Mouse (Mus musculus) left cerebral cortex, adult 2 months (tissue): ENCODE measurements around the gene Mccc1. TPM values are rescaled to one million over a fixed set of nuclear protein-coding genes. Genes with fewer than 3 reads are reported as not detected.
A peak's percentile ranks its signal among the peaks of the same experiment; 100 is the strongest.

ENCODE experiments used
- DNase-seq, 2 experiments: peaks; one replicate each; pipeline ENCODE4 v3.0.0; 2021 to 2022; ENCODE audit warnings: low spot score in 2 of 2, mixed read lengths in 1 of 2; ENCODE audit errors: extremely low spot score in 1 of 2
- H3K27ac ChIP-seq: fragments of 200-600 bp; 2 replicates; pipeline ENCODE4 v1.8.1; 2022
- H3K4me3 ChIP-seq: fragments of 200-600 bp; 2 replicates; pipeline ENCODE4 v1.8.1; 2022
- CTCF ChIP-seq: fragments of 200-600 bp; IDR thresholded peaks from 2 replicates; pipeline ENCODE4 v1.8.1; 2022; ENCODE audit warnings: antibody characterized with exemption, mild to moderate bottlenecking, moderate library complexity
- intact Hi-C: fragments of 180-260 bp; cut with DNase I; formaldehyde crosslinking; loops from one replicate; pipeline ENCODE4 v1.15.1; 2025
- total RNA-seq, 2 experiments: library from RNA; stranded (reverse); gene quantifications; 2 replicates each; pipeline ENCODE4 v1.2.3; 2021

Mccc1 gene
- total RNA-seq, 2 experiments from 2014 or later, result 35.4 to 43.6 TPM

- H3K4me3 ChIP-seq, result peak overlapping the region; percentile 85
- intact Hi-C loops, result loop anchor here (2.0 kb wide), 1 partner anchor 69 kb away; the partner anchor contains the start of gene Mccc1
- peak; percentile 40 to 46 for DNase-seq
- no peak for TF ChIP-seq CTCF
- H3K27ac ChIP-seq, result peak overlapping the region; percentile 65
These were observed 68.4 kb downstream of the Mccc1 start for GRCm38 (mm10) chr3:35931896-35932727.

- DNase-seq, result no peak
- peak overlapping the region; percentile 85 for H3K4me3 ChIP-seq
- intact Hi-C loops, result no loop called here
- no peak for TF ChIP-seq CTCF
- no peak overlapping the region for H3K27ac ChIP-seq
These were observed 69.1 kb downstream of the Mccc1 start for GRCm38 (mm10) chr3:35931359-35931758.

GRCm38 (mm10) chr3:35929831-35930230, 70.6 kb downstream of the Mccc1 start:
- TF ChIP-seq CTCF, result no peak
- H3K27ac ChIP-seq, result no peak overlapping the region
- intact Hi-C loops, result no loop called here
- no peak overlapping the region for H3K4me3 ChIP-seq
- no peak for DNase-seq

GRCm38 (mm10) chr3:35929406-35929805, 71.1 kb downstream of the Mccc1 start:
- intact Hi-C loops, result no loop called here
- TF ChIP-seq CTCF, result no peak

GRCm38 (mm10) chr3:35925852-35926251, 74.6 kb downstream of the Mccc1 start:
- DNase-seq, result no peak
- intact Hi-C loops, result no loop called here
- Histone ChIP-seq H3K27ac (no peak overlapping the region), H3K4me3 (no peak overlapping the region)
- no peak for TF ChIP-seq CTCF

More at GRCm38 (mm10) chr3:35929406-35929805, 71.1 kb downstream of the Mccc1 start:
- no peak overlapping the region for H3K27ac ChIP-seq
- no peak overlapping the region for H3K4me3 ChIP-seq
- no peak for DNase-seq

- Histone ChIP-seq H3K27ac (no peak overlapping the region), H3K4me3 (no peak overlapping the region)
- intact Hi-C loops, result no loop called here
- DNase-seq, result no peak
- no peak for TF ChIP-seq CTCF
These were observed 76.5 kb downstream of the Mccc1 start for GRCm38 (mm10) chr3:35924007-35924406.

GRCm38 (mm10) chr3:35923495-35923894, 77.0 kb downstream of the Mccc1 start:
- Histone ChIP-seq H3K27ac (no peak overlapping the region), H3K4me3 (no peak overlapping the region)
- intact Hi-C loops, result no loop called here
- TF ChIP-seq CTCF, result no peak
- no peak for DNase-seq

- H3K4me3 ChIP-seq, result no peak overlapping the region
These were observed 78.0 kb downstream of the Mccc1 start for GRCm38 (mm10) chr3:35922522-35922921.

GRCm38 (mm10) chr3:35918229-35918628, 82.2 kb downstream of the Mccc1 start:
- no peak for DNase-seq
- TF ChIP-seq CTCF, result no peak
- no peak overlapping the region for H3K27ac ChIP-seq
- no peak overlapping the region for H3K4me3 ChIP-seq
- intact Hi-C loops, result no loop called here

More at GRCm38 (mm10) chr3:35922522-35922921, 78.0 kb downstream of the Mccc1 start:
- no peak for TF ChIP-seq CTCF
- intact Hi-C loops, result no loop called here
- no peak overlapping the region for H3K27ac ChIP-seq
- no peak for DNase-seq

Other genes with a start within 250 kb of the Mccc1 start
- gene Atp11b, start 246.6 kb downstream of the Mccc1 start, total RNA-seq, result 100 to 1,000 TPM; 110 to 123 TPM
- gene Dcun1d1, start 63.2 kb downstream of the Mccc1 start, total RNA-seq, result 10 to 100 TPM; 70.2 to 77.4 TPM
- not detected for gene Ccdc144b, start 52.9 kb upstream of the Mccc1 start, total RNA-seq
- gene Acad9, start 65.3 kb upstream of the Mccc1 start, total RNA-seq, result 10 to 100 TPM; 45.6 to 48.2 TPM
- 10 to 100 TPM; 17.7 to 19.6 TPM for gene D3Ertd254e, start 150.3 kb upstream of the Mccc1 start, total RNA-seq
- 1 to 10 TPM; 4.6 to 4.7 TPM for gene Qrfpr, start 221.6 kb upstream of the Mccc1 start, total RNA-seq